Mouse (Mus musculus): Measurements from ENCODE around the gene Dppa2. TPM values are rescaled to one million over a fixed set of nuclear protein-coding genes. Genes with fewer than 3 reads are reported as not detected.

Gene Dppa2
- not detected in 2 replicates for polyA plus RNA-seq (2015; fragmentation: Nextera tagmentation; extraction: Ambion mirVana)

- Histone ChIP-seq H3K27ac (no peak within 1 kb of the TSS), H3K4me3 (replicated peaks; ENCODE audit: low read depth, low read length) (no peak within 1 kb of the TSS), H3K9me3 (replicated peaks; ENCODE audit: low read length) (no peaks in the 10 kb centered on the region), H3K27me3 (ENCODE audit: insufficient read depth, low read length) (no peaks in the 10 kb centered on the region), H3K36me3 (ENCODE audit: insufficient read depth, low read length) (no peaks in the 10 kb centered on the region), H3K4me2 (ENCODE audit: low read length) (no peak within 1 kb of the TSS), H3K9ac (ENCODE audit: low read depth, low read length) (no peak within 1 kb of the TSS), H3K4me1 (replicated peaks; ENCODE audit: insufficient read depth, low read length) (no peaks in the 10 kb centered on the region)
- DNase-seq (ENCODE audit: low spot score) (no peak), ATAC-seq (replicated peaks; ENCODE audit: low FRiP score, low read depth) (no peak)
- WGBS = 75% methylated on average over 7 of the region's 7 CpGs
- TF ChIP-seq CTCF (IDR thresholded peaks at IDR 0.05; ENCODE audit: low read depth) = no peak
Observed at GRCm38 (mm10) chr16:48303509-48303908, at the start of gene Dppa2. Gene Dppa2, plus strand, starts transcription at chr16:48303908.

- WGBS = 94% methylated on average over 5 of the region's 5 CpGs
- no peak for TF ChIP-seq CTCF (IDR thresholded peaks at IDR 0.05; ENCODE audit: low read depth)
- H3K27ac ChIP-seq = no peak overlapping the region
- H3K4me3 ChIP-seq (replicated peaks; ENCODE audit: low read depth, low read length) = no peak overlapping the region
- H3K36me3 ChIP-seq (ENCODE audit: insufficient read depth, low read length) = no peaks in the 10 kb centered on the region
- H3K4me1 ChIP-seq (replicated peaks; ENCODE audit: insufficient read depth, low read length) = no peaks in the 10 kb centered on the region
- H3K4me2 ChIP-seq (ENCODE audit: low read length) = no peak overlapping the region
- no peak for DNase-seq (ENCODE audit: low spot score)
- no peak overlapping the region for H3K9ac ChIP-seq (ENCODE audit: low read depth, low read length)
- no peak for ATAC-seq (replicated peaks; ENCODE audit: low FRiP score, low read depth)
- no peaks in the 10 kb centered on the region for H3K9me3 ChIP-seq (replicated peaks; ENCODE audit: low read length)
- H3K27me3 ChIP-seq (ENCODE audit: insufficient read depth, low read length) = no peaks in the 10 kb centered on the region
Observed at GRCm38 (mm10) chr16:48254584-48254983, 49.1 kb upstream of the Dppa2 start.

GRCm38 (mm10) chr16:48259519-48259918 lies 44.2 kb upstream of the Dppa2 start:
- Histone ChIP-seq H3K4me3 (replicated peaks; ENCODE audit: low read depth, low read length) (no peak overlapping the region), H3K4me1 (replicated peaks; ENCODE audit: insufficient read depth, low read length) (no peaks in the 10 kb centered on the region), H3K27me3 (ENCODE audit: insufficient read depth, low read length) (no peaks in the 10 kb centered on the region), H3K4me2 (ENCODE audit: low read length) (no peak overlapping the region), H3K27ac (no peak overlapping the region), H3K36me3 (ENCODE audit: insufficient read depth, low read length) (no peaks in the 10 kb centered on the region), H3K9ac (ENCODE audit: low read depth, low read length) (no peak overlapping the region), H3K9me3 (replicated peaks; ENCODE audit: low read length) (no peaks in the 10 kb centered on the region)
- ATAC-seq (replicated peaks; ENCODE audit: low FRiP score, low read depth) (no peak), DNase-seq (ENCODE audit: low spot score) (no peak)
- WGBS = 91% methylated on average over 4 of the region's 4 CpGs
- no peak for TF ChIP-seq CTCF (IDR thresholded peaks at IDR 0.05; ENCODE audit: low read depth)

GRCm38 (mm10) chr16:48262901-48263300 lies 40.8 kb upstream of the Dppa2 start:
- TF ChIP-seq CTCF (IDR thresholded peaks at IDR 0.05; ENCODE audit: low read depth) = no peak
- WGBS = 78% methylated on average over 1 of the region's 1 CpGs
- Histone ChIP-seq H3K9ac (ENCODE audit: low read depth, low read length) (no peak overlapping the region), H3K27ac (no peak overlapping the region), H3K4me2 (ENCODE audit: low read length) (no peak overlapping the region), H3K4me1 (replicated peaks; ENCODE audit: insufficient read depth, low read length) (no peaks in the 10 kb centered on the region), H3K4me3 (replicated peaks; ENCODE audit: low read depth, low read length) (no peak overlapping the region), H3K36me3 (ENCODE audit: insufficient read depth, low read length) (no peaks in the 10 kb centered on the region), H3K9me3 (replicated peaks; ENCODE audit: low read length) (no peaks in the 10 kb centered on the region), H3K27me3 (ENCODE audit: insufficient read depth, low read length) (no peaks in the 10 kb centered on the region)
- ATAC-seq (replicated peaks; ENCODE audit: low FRiP score, low read depth) (no peak), DNase-seq (ENCODE audit: low spot score) (no peak)

DNA sequence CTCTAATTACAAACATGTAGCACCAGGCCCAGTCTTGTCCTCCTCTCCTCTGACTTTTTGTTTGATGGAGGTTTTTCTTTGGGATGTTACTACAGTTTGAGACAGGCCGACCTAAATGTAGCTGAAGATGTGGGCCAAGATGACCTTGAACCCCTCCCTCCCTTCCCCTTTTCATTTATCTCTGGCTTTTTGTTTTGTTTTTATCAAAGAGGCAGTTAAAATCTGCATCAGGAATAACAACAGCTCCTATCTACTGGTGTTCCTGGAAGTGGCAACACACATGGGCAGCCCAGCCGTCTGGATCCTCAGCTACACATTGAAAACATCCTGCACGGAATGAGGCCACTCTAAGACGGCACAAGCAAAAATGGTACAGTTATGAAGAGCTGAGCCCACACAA lies 37.9 kb upstream of the Dppa2 start:
- Histone ChIP-seq H3K4me2 (ENCODE audit: low read length) (no peak overlapping the region), H3K4me1 (replicated peaks; ENCODE audit: insufficient read depth, low read length) (no peaks in the 10 kb centered on the region), H3K27ac (no peak overlapping the region), H3K27me3 (ENCODE audit: insufficient read depth, low read length) (no peaks in the 10 kb centered on the region), H3K9ac (ENCODE audit: low read depth, low read length) (no peak overlapping the region), H3K4me3 (replicated peaks; ENCODE audit: low read depth, low read length) (no peak overlapping the region), H3K36me3 (ENCODE audit: insufficient read depth, low read length) (no peaks in the 10 kb centered on the region), H3K9me3 (replicated peaks; ENCODE audit: low read length) (no peaks in the 10 kb centered on the region)
- no peak for TF ChIP-seq CTCF (IDR thresholded peaks at IDR 0.05; ENCODE audit: low read depth)
- DNase-seq (ENCODE audit: low spot score) (no peak), ATAC-seq (replicated peaks; ENCODE audit: low FRiP score, low read depth) (no peak)
- WGBS = 79% methylated on average over 4 of the region's 4 CpGs

DNA sequence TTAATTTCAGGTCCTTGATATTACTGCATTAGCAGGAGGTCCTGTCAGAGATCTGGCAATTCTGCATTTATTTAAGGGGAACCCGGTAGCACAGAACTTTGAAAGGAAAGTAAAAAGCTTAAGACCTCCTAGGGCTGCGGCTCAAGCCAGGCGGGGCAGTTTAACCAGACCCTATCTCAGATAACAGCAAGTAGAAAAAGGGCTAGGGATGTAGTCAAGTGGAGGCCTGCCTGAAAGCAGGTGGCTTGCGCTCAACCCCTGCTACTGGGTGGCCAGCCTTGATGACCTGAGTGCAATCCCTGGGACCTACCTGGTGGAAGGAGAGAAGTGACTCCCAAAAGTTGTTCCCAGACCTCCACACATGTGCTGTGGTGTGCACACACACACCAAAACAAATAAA lies 26.8 kb upstream of the Dppa2 start:
- no peak for TF ChIP-seq CTCF (IDR thresholded peaks at IDR 0.05; ENCODE audit: low read depth)
- no peak overlapping the region for H3K9ac ChIP-seq (ENCODE audit: low read depth, low read length)
- no peaks in the 10 kb centered on the region for H3K4me1 ChIP-seq (replicated peaks; ENCODE audit: insufficient read depth, low read length)
- WGBS = 84% methylated on average over 4 of the region's 4 CpGs
- no peak for DNase-seq (ENCODE audit: low spot score)
- H3K27me3 ChIP-seq (ENCODE audit: insufficient read depth, low read length) = no peaks in the 10 kb centered on the region
- no peaks in the 10 kb centered on the region for H3K9me3 ChIP-seq (replicated peaks; ENCODE audit: low read length)
- no peak overlapping the region for H3K4me3 ChIP-seq (replicated peaks; ENCODE audit: low read depth, low read length)
- ATAC-seq (replicated peaks; ENCODE audit: low FRiP score, low read depth) = no peak
- no peaks in the 10 kb centered on the region for H3K36me3 ChIP-seq (ENCODE audit: insufficient read depth, low read length)
- no peak overlapping the region for H3K4me2 ChIP-seq (ENCODE audit: low read length)
- H3K27ac ChIP-seq = no peak overlapping the region

DNA sequence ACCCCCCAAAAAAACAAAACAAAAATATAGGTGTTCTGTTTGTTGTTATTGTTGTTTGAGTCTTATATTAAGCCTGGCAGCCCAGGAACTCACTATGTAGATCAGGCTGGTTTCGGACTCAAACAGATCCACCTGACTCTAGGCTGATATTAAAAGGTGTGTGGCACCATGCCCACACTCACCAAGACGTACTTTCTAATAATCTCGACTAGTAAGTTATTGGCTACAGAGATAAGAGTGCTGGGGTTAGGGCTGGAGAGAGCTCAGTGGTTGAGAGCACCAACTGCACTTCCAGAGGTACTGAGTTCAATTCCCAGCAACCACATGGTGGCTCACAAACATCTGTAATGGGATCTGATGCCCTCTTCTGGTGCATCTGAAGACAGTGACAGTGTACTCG lies 22.8 kb upstream of the Dppa2 start:
- H3K4me2 ChIP-seq (ENCODE audit: low read length) = no peak overlapping the region
- ATAC-seq (replicated peaks; ENCODE audit: low FRiP score, low read depth) (no peak), DNase-seq (ENCODE audit: low spot score) (no peak)
- H3K9me3 ChIP-seq (replicated peaks; ENCODE audit: low read length) = no peaks in the 10 kb centered on the region
- H3K27ac ChIP-seq = no peak overlapping the region
- TF ChIP-seq CTCF (IDR thresholded peaks at IDR 0.05; ENCODE audit: low read depth) = no peak
- no peaks in the 10 kb centered on the region for H3K4me1 ChIP-seq (replicated peaks; ENCODE audit: insufficient read depth, low read length)
- H3K9ac ChIP-seq (ENCODE audit: low read depth, low read length) = no peak overlapping the region
- no peaks in the 10 kb centered on the region for H3K36me3 ChIP-seq (ENCODE audit: insufficient read depth, low read length)
- 94% methylated on average over 4 of the region's 4 CpGs for WGBS
- H3K27me3 ChIP-seq (ENCODE audit: insufficient read depth, low read length) = no peaks in the 10 kb centered on the region
- no peak overlapping the region for H3K4me3 ChIP-seq (replicated peaks; ENCODE audit: low read depth, low read length)

Data from kidney, postnatal 0 days (tissue).